Mouse (Mus musculus) T-helper 17 cell (primary cell): ENCODE results near the gene Slco1a5.

ENCODE experiments used
- in situ Hi-C, 2 experiments: fragments of 300-600 bp; cut with MboI, MseI; formaldehyde crosslinking; loops; 1 replicate in 1 of 2; 2 replicates in 1 of 2; pipeline ENCODE4 v1.15.1; 2025; ENCODE audit warnings: high pct_unique_total_duplicates in 2 of 2

Gene Slco1a5

GRCm38 (mm10) chr6:142322881-142323280 is at the start of gene Slco1a5:
Gene Slco1a5 (minus strand): TSS chr6:142322981.
- in situ Hi-C loops = no loop called here

- in situ Hi-C loops = loop anchor here in 1 of 2 experiments (25.0 kb wide), 1 partner anchor 1793 kb away; no protein-coding TSS in a partner anchor
Observed at GRCm38 (mm10) chr6:142369568-142369967, 46.8 kb upstream of the Slco1a5 start.

GRCm38 (mm10) chr6:142367565-142367964 is 44.8 kb upstream of the Slco1a5 start:
- in situ Hi-C loops = loop anchor here in 1 of 2 experiments (25.0 kb wide), 1 partner anchor 1795 kb away; no protein-coding TSS in a partner anchor

- in situ Hi-C loops = loop anchor here in 1 of 2 experiments (25.0 kb wide), 1 partner anchor 1796 kb away; no protein-coding TSS in a partner anchor
Observed at GRCm38 (mm10) chr6:142366473-142367018, 43.8 kb upstream of the Slco1a5 start.

- in situ Hi-C loops = loop anchor here in 1 of 2 experiments (25.0 kb wide), 1 partner anchor 1796 kb away; no protein-coding TSS in a partner anchor
Observed at GRCm38 (mm10) chr6:142365742-142366472, 43.1 kb upstream of the Slco1a5 start.

- in situ Hi-C loops = loop anchor here in 1 of 2 experiments (25.0 kb wide), 1 partner anchor 1799 kb away; no protein-coding TSS in a partner anchor
Observed at GRCm38 (mm10) chr6:142363019-142363576, 40.3 kb upstream of the Slco1a5 start.

- in situ Hi-C loops = loop anchor here in 1 of 2 experiments (25.0 kb wide), 1 partner anchor 1800 kb away; no protein-coding TSS in a partner anchor
Observed at GRCm38 (mm10) chr6:142362036-142362435, 39.3 kb upstream of the Slco1a5 start.

GRCm38 (mm10) chr6:142357106-142357505 is 34.3 kb upstream of the Slco1a5 start:
- in situ Hi-C loops = loop anchor here in 1 of 2 experiments (25.0 kb wide), 1 partner anchor 1805 kb away; no protein-coding TSS in a partner anchor

GRCm38 (mm10) chr6:142352099-142352498 is 29.3 kb upstream of the Slco1a5 start:
- in situ Hi-C loops = loop anchor here in 1 of 2 experiments (25.0 kb wide), 1 partner anchor 1810 kb away; no protein-coding TSS in a partner anchor

- in situ Hi-C loops = loop anchor here in 1 of 2 experiments (5.0 kb wide), 1 partner anchor 40 kb away; the partner anchor contains the start of genes Golt1b and Recql
Observed at GRCm38 (mm10) chr6:142347431-142348385, 24.9 kb upstream of the Slco1a5 start.

- in situ Hi-C loops = loop anchor here in 1 of 2 experiments (5.0 kb wide), 1 partner anchor 41 kb away; the partner anchor contains the start of genes Golt1b and Recql
Observed at GRCm38 (mm10) chr6:142346181-142347110, 23.7 kb upstream of the Slco1a5 start.

- in situ Hi-C loops = loop anchor here in 1 of 2 experiments (5.0 kb wide), 1 partner anchor 42 kb away; the partner anchor contains the start of genes Golt1b and Recql
Observed at GRCm38 (mm10) chr6:142345440-142346038, 22.8 kb upstream of the Slco1a5 start, which contains the start of gene Pyroxd1. Gene Pyroxd1 (plus strand): TSS chr6:142345654.

- in situ Hi-C loops = no loop called here
Observed at GRCm38 (mm10) chr6:142343561-142343960, 20.8 kb upstream of the Slco1a5 start.

- in situ Hi-C loops = no loop called here
Observed at GRCm38 (mm10) chr6:142339576-142339975, 16.8 kb upstream of the Slco1a5 start.

GRCm38 (mm10) chr6:142338961-142339360 is 16.2 kb upstream of the Slco1a5 start:
- in situ Hi-C loops = no loop called here

- in situ Hi-C loops = no loop called here
Observed at GRCm38 (mm10) chr6:142329201-142329600, 6.4 kb upstream of the Slco1a5 start.

- in situ Hi-C loops = no loop called here
Observed at GRCm38 (mm10) chr6:142326598-142326997, 3.8 kb upstream of the Slco1a5 start.

GRCm38 (mm10) chr6:142317106-142317505 is 5.7 kb downstream of the Slco1a5 start:
- in situ Hi-C loops = no loop called here

GRCm38 (mm10) chr6:142314285-142314684 is 8.5 kb downstream of the Slco1a5 start:
- in situ Hi-C loops = no loop called here
